Mouse (Mus musculus) ES-E14 (cell line): ENCODE results near the gene Med13l.

ENCODE experiments used
- CHD2 ChIP-seq: IDR thresholded peaks from 2 replicates; pipeline ENCODE4 v1.6.1; 2014; ENCODE audit warnings: mild to moderate bottlenecking, low read depth, low read length, inconsistent platforms
- ZC3H11A ChIP-seq: IDR thresholded peaks from 2 replicates; pipeline ENCODE4 v1.6.1; 2012; ENCODE audit warnings: low read depth, mild to moderate bottlenecking, inconsistent platforms, low read length, borderline replicate concordance
- ZNF384 ChIP-seq: IDR thresholded peaks from 2 replicates; pipeline ENCODE4 v1.6.1; 2012; ENCODE audit warnings: low read depth, low read length, inconsistent platforms

DNA sequence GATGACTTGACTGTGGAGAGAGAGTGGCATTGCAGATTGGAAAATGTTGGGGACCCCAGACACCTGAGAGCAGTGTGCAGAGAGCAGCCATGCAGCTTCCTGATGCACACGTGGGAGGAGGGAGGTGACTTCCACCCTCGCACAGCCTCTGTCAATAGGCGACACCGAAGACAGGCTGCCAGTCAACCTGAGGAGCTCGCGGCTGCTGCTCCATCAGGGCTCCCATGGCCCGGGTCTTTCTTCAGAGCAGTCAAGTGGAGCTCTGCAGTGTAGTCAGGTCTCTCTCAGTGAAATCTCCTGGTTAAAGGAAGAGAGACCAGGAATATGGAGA, 131.2 kb downstream of the Med13l start:
- no peak for TF ChIP-seq ZC3H11A
- no peak for TF ChIP-seq ZNF384
- no peak for TF ChIP-seq CHD2
